Comparison of ENCODE assay signal across 22 mouse cellular contexts in the genomic region with DNA sequence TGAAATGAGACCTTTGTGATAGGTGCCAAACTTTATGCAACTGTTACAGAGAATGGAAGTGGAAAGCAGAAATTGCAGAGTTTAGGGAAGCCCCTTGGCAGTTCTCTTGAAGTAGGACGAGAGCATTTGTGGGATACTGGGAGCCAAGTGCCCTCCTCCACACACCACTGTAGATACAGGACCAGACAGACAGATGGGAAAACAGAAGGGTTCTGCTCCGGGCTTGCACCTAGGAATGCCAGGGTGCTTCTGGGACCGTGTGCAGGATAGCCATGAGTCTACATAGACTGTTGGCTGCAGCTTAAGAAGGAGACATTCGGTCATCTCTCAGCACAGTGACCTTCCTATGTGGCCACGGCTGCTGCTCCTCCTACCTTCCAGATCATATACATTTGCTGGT. TPM values are rescaled to one million over a fixed set of nuclear protein-coding genes. Genes with fewer than 3 reads are reported as not detected.
DNase-seq lines count a peak whose midpoint lies in the region; ATAC-seq and TF ChIP-seq lines count a peak whose summit lies in the region.
"Had no signal": no experiment of that assay in that cellular context is flagged by ENCODE, and none has a peak within 500 bp of the region (broad histone marks: within the 10 kb centered on the region; RNA-seq: fewer than 3 reads in every experiment).

No protein-coding gene starts in this region.

- DNase-seq in MN1 (ENCODE audit: low spot score) = peak; percentile 21
- no peak for DNase-seq in embryo, embryonic 9.5 days (ENCODE audit: extremely low spot score)
- DNase-seq in embryo, embryonic 10.5 days (ENCODE audit: low spot score) = no peak
- DNase-seq in frontal cortex, postnatal 14 days (ENCODE audit: low spot score in 2 of 2) = no peak
- DNase-seq: adrenal gland, adult 8-10 months; adrenal gland, postnatal 25 days; cerebellum, adult 11 months; cerebellum, postnatal 36 days; forebrain, postnatal 0 days; gastrocnemius, postnatal 10 days had no signal

- WGBS in stomach, embryonic 14.5 days = 63% methylated on average over 5 of the region's 5 CpGs

- no peak overlapping the region for H3K9ac ChIP-seq in stomach, embryonic 14.5 days (replicated peaks; ENCODE audit: low read depth, low read length)
- H3K9ac ChIP-seq: embryonic facial prominence, embryonic 12.5 days; embryonic facial prominence, embryonic 15.5 days; forebrain, postnatal 0 days; hindbrain, embryonic 12.5 days; hindbrain, embryonic 15.5 days had no signal

- peaks cover 53% of the 10 kb centered on the region for H3K4me1 ChIP-seq in megakaryocyte, embryonic 14.5 days
- H3K4me1 ChIP-seq in bone marrow macrophage, adult 2 months (ENCODE audit: control insufficient read depth, insufficient read depth, low read length) = peaks cover 44% of the 10 kb centered on the region
- H3K4me1 ChIP-seq in stomach, embryonic 14.5 days (ENCODE audit: control insufficient read depth, insufficient read depth, low read length) = peaks cover 9% of the 10 kb centered on the region

- peak overlapping the region; percentile 39 for H3K4me3 ChIP-seq in megakaryocyte, embryonic 14.5 days (replicated peaks)
- no peak overlapping the region for H3K4me3 ChIP-seq in bone marrow macrophage, adult 2 months (ENCODE audit: insufficient read depth, low read length)
- H3K4me3 ChIP-seq in stomach, embryonic 14.5 days (ENCODE audit: low read depth, low read length) = no peak overlapping the region
- H3K4me3 ChIP-seq: embryonic facial prominence, embryonic 12.5 days; embryonic facial prominence, embryonic 15.5 days; hindbrain, embryonic 12.5 days; hindbrain, embryonic 15.5 days had no signal

- H3K27ac ChIP-seq in bone marrow macrophage, adult 2 months (ENCODE audit: insufficient read depth, low read depth, low read length) = peak overlapping the region; percentile 45
- peak overlapping the region; percentile 2; the same call in 1 of the 2 replicates for H3K27ac ChIP-seq in stomach, embryonic 14.5 days (ENCODE audit: low read length)
- H3K27ac ChIP-seq: embryonic facial prominence, embryonic 12.5 days; embryonic facial prominence, embryonic 15.5 days; hindbrain, embryonic 12.5 days; hindbrain, embryonic 15.5 days had no signal

- no peak for ATAC-seq in megakaryocyte, adult 5-6 weeks (ENCODE audit: poor library complexity, severe bottlenecking)
- ATAC-seq in stomach, embryonic 14.5 days (ENCODE audit: insufficient number of reproducible peaks, insufficient read depth, low FRiP score, low read depth) = no peak
- ATAC-seq: activated CD4-positive, CD25-positive, alpha-beta regulatory T cell, adult 4 months; CD4-positive, CD25-positive, alpha-beta regulatory T cell, adult 4 months; forebrain, embryonic 14.5 days; forebrain, postnatal 0 days had no signal

- H3K36me3 ChIP-seq in megakaryocyte, embryonic 14.5 days (replicated peaks; ENCODE audit: low read length) = no peaks in the 10 kb centered on the region
- H3K36me3 ChIP-seq in stomach, embryonic 14.5 days (ENCODE audit: control insufficient read depth, insufficient read depth, low read length) = no peaks in the 10 kb centered on the region
- H3K36me3 ChIP-seq: embryonic facial prominence, embryonic 12.5 days; embryonic facial prominence, embryonic 15.5 days; hindbrain, embryonic 12.5 days; hindbrain, embryonic 15.5 days had no signal

- peaks cover 26% of the 10 kb centered on the region for H3K27me3 ChIP-seq in megakaryocyte, embryonic 14.5 days (replicated peaks)
- H3K27me3 ChIP-seq in stomach, embryonic 14.5 days (ENCODE audit: control insufficient read depth, insufficient read depth, low read length) = 0 out of 2 replicates have a peak, but pooled peaks cover 5% of the 10 kb centered on the region
- H3K27me3 ChIP-seq: hindbrain, embryonic 15.5 days had no signal

- H3K9me3 ChIP-seq in megakaryocyte, embryonic 14.5 days = peaks cover 9% of the 10 kb centered on the region
- H3K9me3 ChIP-seq in stomach, embryonic 14.5 days (ENCODE audit: control insufficient read depth, low read depth, low read length) = no peaks in the 10 kb centered on the region
- H3K9me3 ChIP-seq: embryonic facial prominence, embryonic 12.5 days; embryonic facial prominence, embryonic 15.5 days; hindbrain, embryonic 12.5 days; hindbrain, embryonic 15.5 days had no signal

- H3K4me2 ChIP-seq in stomach, embryonic 14.5 days (replicated peaks; ENCODE audit: low read depth, low read length) = no peak overlapping the region
- H3K4me2 ChIP-seq: embryonic facial prominence, embryonic 12.5 days; embryonic facial prominence, embryonic 15.5 days; heart, embryonic 11.5 days; hindbrain, embryonic 12.5 days; hindbrain, embryonic 15.5 days had no signal

- no peak for TF ChIP-seq POLR2A in bone marrow macrophage, adult 2 months (IDR thresholded peaks at IDR 0.05; ENCODE audit: borderline replicate concordance, low read depth, low read length)

- no peak for TF ChIP-seq CTCF in bone marrow macrophage, adult 2 months (IDR thresholded peaks at IDR 0.05; ENCODE audit: low read depth, low read length)

RNA-seq across cellular contexts. Expression of a gene that starts 3.5 kb away (rescaled TPM):
- polyA plus RNA-seq in megakaryocyte, embryonic 14.5 days (2012; ENCODE audit: insufficient read depth, low replicate concordance) = 10.0 and 22.2 TPM in 2 replicates
- total RNA-seq in megakaryocyte, adult 5-6 weeks (2015) = 9.1 and 12.3 TPM in 2 replicates
- total RNA-seq in megakaryocyte, adult 5-6 weeks (2017) = 12.2 and 15.8 TPM in 2 replicates
- 12.4 and 13.6 TPM in 2 replicates for polyA plus RNA-seq in bone marrow macrophage, adult 2 months (2012; ENCODE audit: insufficient read depth, insufficient read length, missing spikeins)
- 36.7 and 38.1 TPM in 2 replicates for polyA plus RNA-seq in stomach, embryonic 14.5 days (2014; fragmentation: Nextera tagmentation; extraction: Ambion mirVana)

RNA-seq across cellular contexts. Expression of a gene that starts 4.4 kb away (rescaled TPM):
- polyA plus RNA-seq in megakaryocyte, embryonic 14.5 days (2012; ENCODE audit: insufficient read depth, low replicate concordance) = 2.7 TPM in 1 of 2 replicates, not detected in the other
- total RNA-seq in megakaryocyte, adult 5-6 weeks (2015) = 15.2 and 20.7 TPM in 2 replicates
- 33.5 and 35.8 TPM in 2 replicates for total RNA-seq in megakaryocyte, adult 5-6 weeks (2017)
- 8.6 and 13.8 TPM in 2 replicates for polyA plus RNA-seq in bone marrow macrophage, adult 2 months (2012; ENCODE audit: insufficient read depth, insufficient read length, missing spikeins)
- 1.5 TPM in 2 replicates for polyA plus RNA-seq in stomach, embryonic 14.5 days (2014; fragmentation: Nextera tagmentation; extraction: Ambion mirVana)

RNA-seq across cellular contexts. Expression of a gene that starts 35.1 kb away (rescaled TPM):
- polyA plus RNA-seq in megakaryocyte, embryonic 14.5 days (2012; ENCODE audit: insufficient read depth, low replicate concordance) = 333 and 674 TPM in 2 replicates
- total RNA-seq in megakaryocyte, adult 5-6 weeks (2015) = 6.9 and 7.0 TPM in 2 replicates
- total RNA-seq in megakaryocyte, adult 5-6 weeks (2017) = 13.6 and 16.9 TPM in 2 replicates
- 24.1 and 32.1 TPM in 2 replicates for polyA plus RNA-seq in bone marrow macrophage, adult 2 months (2012; ENCODE audit: insufficient read depth, insufficient read length, missing spikeins)
- polyA plus RNA-seq in stomach, embryonic 14.5 days (2014; fragmentation: Nextera tagmentation; extraction: Ambion mirVana) = 161 and 196 TPM in 2 replicates
